Mouse (Mus musculus) fat pad, adult 2 months (tissue): ENCODE measurements around the gene Ezr.

Experiments used
- DNase-seq: peaks from one replicate; pipeline ENCODE4 v3.0.0-alpha.2; 2011; ENCODE audit warnings: low read depth, low spot score; ENCODE audit errors: extremely low read depth

The Ezr gene

GRCm38 (mm10) chr17:6794160-6794751 lies 11.7 kb upstream of the Ezr start:
- DNase-seq: no peak

GRCm38 (mm10) chr17:6789581-6790118 lies 7.1 kb upstream of the Ezr start:
- DNase-seq: no peak

- no peak for DNase-seq
These were observed 6.5 kb upstream of the Ezr start for GRCm38 (mm10) chr17:6789103-6789502.

GRCm38 (mm10) chr17:6787241-6787640 lies 4.7 kb upstream of the Ezr start:
- DNase-seq: no peak

GRCm38 (mm10) chr17:6783756-6784357 lies 1.3 kb upstream of the Ezr start:
- no peak for DNase-seq

- no peak for DNase-seq
These were observed 550 bp upstream of the Ezr start for GRCm38 (mm10) chr17:6783006-6783661.

- DNase-seq: no peak
These were observed 504 bp downstream of the Ezr start for GRCm38 (mm10) chr17:6782033-6782526.

- no peak for DNase-seq
These were observed 1.3 kb downstream of the Ezr start for GRCm38 (mm10) chr17:6781273-6781672.

GRCm38 (mm10) chr17:6780521-6781115 lies 2.0 kb downstream of the Ezr start:
- no peak for DNase-seq

- no peak for DNase-seq
These were observed 3.0 kb downstream of the Ezr start for GRCm38 (mm10) chr17:6779632-6780031.

GRCm38 (mm10) chr17:6778771-6779509 lies 3.6 kb downstream of the Ezr start:
- DNase-seq: no peak

GRCm38 (mm10) chr17:6778332-6778683 lies 4.3 kb downstream of the Ezr start:
- no peak for DNase-seq

- DNase-seq: no peak
These were observed 4.8 kb downstream of the Ezr start for GRCm38 (mm10) chr17:6777629-6778331.

- no peak for DNase-seq
These were observed 5.5 kb downstream of the Ezr start for GRCm38 (mm10) chr17:6777061-6777460.

GRCm38 (mm10) chr17:6776576-6776975 lies 6.0 kb downstream of the Ezr start:
- DNase-seq: no peak

GRCm38 (mm10) chr17:6776123-6776522 lies 6.5 kb downstream of the Ezr start:
- DNase-seq: no peak

- DNase-seq: no peak
These were observed 6.9 kb downstream of the Ezr start for GRCm38 (mm10) chr17:6775671-6776070.

- DNase-seq: no peak
These were observed 7.4 kb downstream of the Ezr start for GRCm38 (mm10) chr17:6775221-6775620.

GRCm38 (mm10) chr17:6773249-6773966 lies 9.2 kb downstream of the Ezr start:
- no peak for DNase-seq

GRCm38 (mm10) chr17:6772490-6772773 lies 10.2 kb downstream of the Ezr start:
- no peak for DNase-seq
